Mouse (Mus musculus): ENCODE results near the gene Ksr2. TPM values are rescaled to one million over a fixed set of nuclear protein-coding genes. Genes with fewer than 3 reads are reported as not detected.

The Ksr2 gene
- total and polyA plus RNA-seq, 3 experiments, result not detected

DNA sequence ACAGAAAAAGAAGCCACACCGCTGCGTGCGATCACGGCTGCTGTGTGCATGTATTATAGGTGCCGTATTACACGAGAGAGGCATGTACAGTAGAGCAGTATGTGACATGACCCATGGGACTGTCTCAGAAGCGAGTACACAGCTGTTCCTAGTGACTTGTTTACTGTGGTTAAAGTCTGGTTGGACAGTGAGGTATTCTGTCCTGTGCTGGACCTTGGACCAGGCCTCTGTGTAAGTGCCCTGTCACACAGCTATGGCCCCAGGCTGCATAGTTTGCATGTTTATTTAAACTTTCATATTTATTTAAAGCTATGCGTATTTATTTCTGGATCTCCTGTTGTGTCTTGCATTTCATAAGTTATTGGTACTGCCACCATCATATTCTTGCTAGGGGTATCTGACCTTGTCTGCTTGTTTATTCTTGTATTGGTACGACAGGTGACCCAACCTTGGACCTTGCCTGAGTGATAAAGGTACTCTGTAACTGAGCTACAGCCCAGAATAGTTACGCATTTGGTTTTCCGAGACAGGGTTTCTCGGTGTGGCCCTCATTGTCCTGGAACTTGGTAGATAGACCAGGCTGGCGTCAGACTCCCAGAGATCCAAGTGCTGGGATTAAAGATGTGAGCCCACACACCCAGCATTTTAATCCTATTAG, 47.8 kb upstream of the Ksr2 start:
- no peak for DNase-seq (ENCODE audit: low read depth, low spot score)
- Histone ChIP-seq H3K27ac (ENCODE audit: control insufficient read depth, low read depth, low read length) (no peak overlapping the region), H3K79me2 (ENCODE audit: control insufficient read depth, insufficient read depth, low read length, poor library complexity) (no peaks in the 10 kb centered on the region), H3K4me1 (ENCODE audit: control insufficient read depth in 1 of 2, insufficient read depth in 2 of 2, low read length in 2 of 2) (peaks cover 7 to 12% of the 10 kb centered on the region in 2 experiments), H3K36me3 (ENCODE audit: control insufficient read depth in 1 of 2, insufficient read depth in 2 of 2, low read length in 2 of 2) (peaks cover 3 to 4% of the 10 kb centered on the region in 2 experiments; a peak in 3 of 4 replicates), H3K9me3 (replicated peaks; ENCODE audit: insufficient read depth, low read length) (no peaks in the 10 kb centered on the region), H3K4me3 (ENCODE audit: control insufficient read depth in 1 of 2, insufficient read depth in 1 of 2, low read depth in 2 of 2, low read length in 2 of 2) (no peak overlapping the region), H3K27me3 (ENCODE audit: control insufficient read depth in 1 of 2, insufficient read depth in 2 of 2, low read length in 2 of 2) (no peaks in the 10 kb centered on the region), H3K9ac (ENCODE audit: control insufficient read depth, low read depth, low read length, poor library complexity, severe bottlenecking) (no peak overlapping the region)
- TF ChIP-seq POLR2AphosphoS2 (IDR thresholded peaks at IDR 0.05; ENCODE audit: low read length) (no peak), TCF12 (IDR thresholded peaks at IDR 0.05; ENCODE audit: low read depth, low read length) (no peak), MAFK (IDR thresholded peaks at IDR 0.05; ENCODE audit: borderline replicate concordance, low read depth, low read length) (no peak), NRF1 (IDR thresholded peaks at IDR 0.05; ENCODE audit: insufficient read depth, low read depth, low read length, poor library complexity, severe bottlenecking) (no peak), ETS1 (IDR thresholded peaks at IDR 0.05; ENCODE audit: low read depth, low read length) (no peak), UBTF (IDR thresholded peaks at IDR 0.05; ENCODE audit: borderline replicate concordance, insufficient read depth, low read depth, low read length) (no peak), ZNF384 (IDR thresholded peaks at IDR 0.05; ENCODE audit: low read depth, low read length) (no peak), SMC3 (IDR thresholded peaks at IDR 0.05; ENCODE audit: low read depth, low read length) (no peak), POLR2A (IDR thresholded peaks at IDR 0.05; ENCODE audit: control insufficient read depth in 1 of 2, insufficient read depth in 1 of 2, low read depth in 1 of 2, low read length in 2 of 2, poor library complexity in 1 of 2) (no peak), ZKSCAN1 (IDR thresholded peaks at IDR 0.05; ENCODE audit: low read depth, low read length) (no peak), MYC (IDR thresholded peaks at IDR 0.05; ENCODE audit: low read depth, low read length) (no peak), CHD2 (IDR thresholded peaks at IDR 0.05; ENCODE audit: low read length) (no peak), EP300 (IDR thresholded peaks at IDR 0.05; ENCODE audit: low read depth in 1 of 2, low read length in 2 of 2) (no peak), ZMIZ1 (IDR thresholded peaks at IDR 0.05; ENCODE audit: low read depth, low read length) (no peak), KAT2A (conservative IDR thresholded peaks at IDR 0.05; ENCODE audit: low read depth, low read length) (no peak), RCOR1 (IDR thresholded peaks at IDR 0.05; ENCODE audit: low read depth, low read length) (no peak)

GRCm38 (mm10) chr5:117367206-117367605, 46.6 kb upstream of the Ksr2 start:
- Histone ChIP-seq H3K36me3 (ENCODE audit: control insufficient read depth in 1 of 2, insufficient read depth in 2 of 2, low read length in 2 of 2) (peaks cover 0 to 4% of the 10 kb centered on the region in 2 experiments; a peak in 1 of 4 replicates), H3K4me1 (ENCODE audit: control insufficient read depth in 1 of 2, insufficient read depth in 2 of 2, low read length in 2 of 2) (peaks cover 0 to 4% of the 10 kb centered on the region in 2 experiments; a peak in 1 of 4 replicates)
- no peak for DNase-seq (ENCODE audit: low read depth, low spot score)

More at GRCm38 (mm10) chr5:117367206-117367605, 46.6 kb upstream of the Ksr2 start:
- Histone ChIP-seq H3K9me3 (replicated peaks; ENCODE audit: insufficient read depth, low read length) (no peaks in the 10 kb centered on the region), H3K79me2 (ENCODE audit: control insufficient read depth, insufficient read depth, low read length, poor library complexity) (no peaks in the 10 kb centered on the region), H3K27ac (ENCODE audit: control insufficient read depth, low read depth, low read length) (no peak overlapping the region), H3K4me3 (ENCODE audit: control insufficient read depth in 1 of 2, insufficient read depth in 1 of 2, low read depth in 2 of 2, low read length in 2 of 2) (no peak overlapping the region), H3K9ac (ENCODE audit: control insufficient read depth, low read depth, low read length, poor library complexity, severe bottlenecking) (no peak overlapping the region), H3K27me3 (ENCODE audit: control insufficient read depth in 1 of 2, insufficient read depth in 2 of 2, low read length in 2 of 2) (no peaks in the 10 kb centered on the region)
- TF ChIP-seq SMC3 (IDR thresholded peaks at IDR 0.05; ENCODE audit: low read depth, low read length) (no peak), UBTF (IDR thresholded peaks at IDR 0.05; ENCODE audit: borderline replicate concordance, insufficient read depth, low read depth, low read length) (no peak), RCOR1 (IDR thresholded peaks at IDR 0.05; ENCODE audit: low read depth, low read length) (no peak), POLR2A (IDR thresholded peaks at IDR 0.05; ENCODE audit: control insufficient read depth in 1 of 2, insufficient read depth in 1 of 2, low read depth in 1 of 2, low read length in 2 of 2, poor library complexity in 1 of 2) (no peak), EP300 (IDR thresholded peaks at IDR 0.05; ENCODE audit: low read depth in 1 of 2, low read length in 2 of 2) (no peak), ZC3H11A (IDR thresholded peaks at IDR 0.05; ENCODE audit: low read depth, low read length) (no peak), E2F4 (IDR thresholded peaks at IDR 0.05; ENCODE audit: borderline replicate concordance, low read depth, low read length) (no peak), MAX (IDR thresholded peaks at IDR 0.05; ENCODE audit: low read length) (no peak)
